Mouse (Mus musculus) C2C12 (cell line): ENCODE data around the gene Ppp1r18. TPM values are rescaled to one million over a fixed set of nuclear protein-coding genes. Genes with fewer than 3 reads are reported as not detected.
"Not testable (repeated sequence)": the region's sequence is repeated elsewhere in the genome, so short reads cannot be mapped to it uniquely, and the experiment has no call there.

Source experiments
- H3K27me3 ChIP-seq: one replicate; pipeline ENCODE4 v1.6.1; 2011; ENCODE audit not compliant: control insufficient read depth, insufficient read depth, insufficient read length
- H3K36me3 ChIP-seq: one replicate; pipeline ENCODE4 v1.6.1; 2011; ENCODE audit not compliant: control insufficient read depth, insufficient read depth
- H3K4me3 ChIP-seq: one replicate; pipeline ENCODE4 v1.5.1; 2011; ENCODE audit warnings: mild to moderate bottlenecking, control low read depth; ENCODE audit not compliant: poor library complexity, insufficient read depth, severe bottlenecking
- H3K79me2 ChIP-seq: one replicate; pipeline ENCODE4 v1.6.1; 2011; ENCODE audit not compliant: control insufficient read depth, insufficient read depth
- H3K79me3 ChIP-seq: one replicate; pipeline ENCODE4 v1.6.1; 2011; ENCODE audit warnings: low read depth, control low read depth
- H3ac ChIP-seq: one replicate; pipeline ENCODE3; 2011; ENCODE audit warnings: low read depth; ENCODE audit not compliant: control insufficient read depth, insufficient read length
- CEBPB ChIP-seq: IDR thresholded peaks from one replicate; pipeline ENCODE4 v1.6.1; 2011; ENCODE audit warnings: low read depth, mild to moderate bottlenecking, control low read depth, moderate library complexity
- CTCF ChIP-seq: IDR thresholded peaks from one replicate; pipeline ENCODE4 v1.5.1; 2011; ENCODE audit not compliant: control insufficient read depth, insufficient read depth, insufficient read length
- FOSL1 ChIP-seq: IDR thresholded peaks from one replicate; pipeline ENCODE4 v1.8.0; 2011; ENCODE audit warnings: mild to moderate bottlenecking, low read length; ENCODE audit not compliant: poor library complexity, insufficient read depth, severe bottlenecking
- MAX ChIP-seq: IDR thresholded peaks from one replicate; pipeline ENCODE4 v1.6.1; 2011; ENCODE audit warnings: mild to moderate bottlenecking, control low read depth
- MYOD1 ChIP-seq: IDR thresholded peaks from one replicate; pipeline ENCODE4 v1.6.1; 2011; ENCODE audit warnings: low read depth; ENCODE audit not compliant: control insufficient read depth, insufficient read length
- MYOG ChIP-seq: IDR thresholded peaks from one replicate; pipeline ENCODE4 v1.6.1; 2011; ENCODE audit not compliant: control insufficient read depth, insufficient read length; ENCODE audit errors: extremely low read depth
- USF1 ChIP-seq: IDR thresholded peaks from one replicate; pipeline ENCODE4 v1.6.1; 2011; ENCODE audit warnings: low read depth, mild to moderate bottlenecking, control low read depth, moderate library complexity
- polyA plus RNA-seq: library from polyadenylated mRNA; unstranded; fragments of >200 nt; fragmentation: generic; extraction: Trizol; gene quantifications from one replicate; pipeline ENCODE4 v1.2.1, GENCODE M21; 2012; ENCODE audit warnings: missing spikeins

Gene Ppp1r18
- polyA plus RNA-seq, 1 experiment = 84.2 TPM

DNA sequence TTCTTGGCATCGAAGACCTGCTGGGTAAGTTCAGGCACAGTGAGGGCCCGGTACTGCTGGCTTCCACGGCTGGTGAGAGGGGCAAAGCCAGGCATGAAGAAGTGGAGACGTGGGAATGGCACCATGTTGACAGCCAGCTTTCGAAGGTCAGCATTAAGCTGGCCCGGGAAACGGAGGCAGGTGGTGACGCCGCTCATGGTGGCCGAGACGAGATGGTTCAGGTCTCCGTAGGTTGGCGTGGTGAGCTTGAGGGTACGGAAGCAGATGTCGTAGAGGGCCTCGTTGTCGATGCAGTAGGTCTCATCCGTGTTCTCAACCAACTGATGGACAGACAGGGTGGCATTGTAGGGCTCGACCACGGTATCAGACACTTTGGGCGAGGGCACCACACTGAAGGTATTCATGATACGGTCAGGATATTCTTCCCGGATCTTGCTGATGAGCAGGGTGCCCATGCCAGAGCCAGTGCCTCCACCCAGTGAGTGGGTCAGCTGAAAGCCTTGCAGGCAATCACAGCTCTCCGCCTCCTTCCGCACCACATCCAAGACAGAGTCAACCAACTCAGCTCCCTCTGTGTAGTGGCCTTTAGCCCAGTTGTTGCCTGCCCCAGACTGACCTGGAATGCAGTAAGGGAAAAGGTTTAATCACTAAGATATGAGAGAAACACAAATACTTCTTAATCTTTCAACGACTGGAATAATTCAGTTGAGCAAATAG lies 29.8 kb upstream of the Ppp1r18 start:
- Histone ChIP-seq H3K4me3 (peak overlapping the region; percentile 94), H3K36me3 (peaks cover 36% of the 10 kb centered on the region), H3ac (peak overlapping the region; percentile 25), H3K27me3 (no peaks in the 10 kb centered on the region), H3K79me3 (peaks cover 44% of the 10 kb centered on the region), H3K79me2 (peaks cover 60% of the 10 kb centered on the region)
- TF ChIP-seq CEBPB (no peak), FOSL1 (no peak), MYOG (no peak), CTCF (no peak), MAX (no peak), MYOD1 (no peak), USF1 (no peak)

DNA sequence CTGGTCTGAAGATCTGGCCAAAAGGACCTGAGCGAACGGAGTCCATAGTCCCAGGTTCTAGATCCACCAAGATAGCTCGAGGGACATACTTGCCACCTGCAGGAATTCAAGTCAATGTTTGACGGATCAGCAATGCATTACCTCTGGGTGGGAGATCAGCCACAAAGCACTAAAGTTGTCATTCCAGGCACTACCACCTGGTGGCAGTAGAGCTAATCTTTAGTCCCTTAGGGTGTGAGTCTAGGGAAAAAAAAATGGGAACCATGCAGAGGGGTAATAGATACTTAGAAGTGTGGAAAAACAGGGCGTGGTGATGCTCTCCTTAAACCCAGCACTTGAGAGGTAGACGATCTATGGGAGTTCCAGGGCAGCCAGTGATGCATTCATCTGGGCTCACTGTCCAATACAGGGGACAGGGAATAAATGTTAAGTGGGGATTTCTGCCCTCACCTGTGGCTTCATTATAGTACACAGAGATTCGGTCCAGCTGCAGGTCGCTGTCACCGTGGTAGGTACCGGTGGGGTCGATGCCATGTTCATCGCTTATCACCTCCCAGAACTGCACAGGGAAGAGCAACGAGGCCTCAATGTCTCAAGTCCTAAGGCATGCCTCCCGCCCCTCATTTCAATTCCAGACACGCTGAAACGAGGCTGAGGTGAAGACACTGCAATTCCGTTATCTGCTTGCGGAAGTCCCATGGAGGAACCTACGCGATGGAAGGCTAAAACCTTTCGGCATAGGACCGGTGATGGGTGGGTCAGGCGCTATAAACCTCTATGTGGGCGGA lies 29.0 kb upstream of the Ppp1r18 start:
- H3K36me3 ChIP-seq = peaks cover 36% of the 10 kb centered on the region
- H3ac ChIP-seq = peak overlapping the region; percentile 95
- no peaks in the 10 kb centered on the region for H3K27me3 ChIP-seq
- H3K4me3 ChIP-seq = peak overlapping the region; percentile 94
- peak; percentile 34 for TF ChIP-seq MAX
- no peak for TF ChIP-seq CEBPB
- TF ChIP-seq USF1 = no peak
- TF ChIP-seq CTCF = peak; percentile 54
- H3K79me2 ChIP-seq = peaks cover 60% of the 10 kb centered on the region
- H3K79me3 ChIP-seq = peaks cover 44% of the 10 kb centered on the region

DNA sequence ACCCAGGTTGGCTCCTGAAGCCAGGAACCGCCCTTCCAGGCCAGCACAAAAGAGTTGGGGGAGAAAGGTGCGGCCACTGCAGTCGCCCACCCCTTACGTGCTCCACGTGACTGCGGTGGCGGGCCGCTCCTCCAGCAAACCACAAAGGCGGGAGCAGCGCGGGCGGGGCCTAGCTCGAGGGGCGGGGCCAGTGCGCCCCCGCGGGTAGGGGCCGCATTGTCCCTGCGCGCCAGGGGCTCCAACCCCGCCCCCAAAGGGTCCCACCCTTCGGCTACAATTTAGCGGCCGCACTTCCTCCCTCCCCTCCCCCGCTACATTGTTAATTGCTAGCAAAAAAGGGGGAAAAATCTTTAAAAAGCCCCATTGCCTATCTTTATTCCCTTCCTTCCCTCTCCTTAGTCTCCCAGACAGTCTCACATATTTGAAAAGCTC lies 28.4 kb upstream of the Ppp1r18 start:
- Histone ChIP-seq H3K79me3 (peaks cover 44% of the 10 kb centered on the region), H3K4me3 (peak overlapping the region; percentile 94), H3ac (peak overlapping the region; percentile 95), H3K36me3 (peaks cover 36% of the 10 kb centered on the region), H3K79me2 (peaks cover 62% of the 10 kb centered on the region), H3K27me3 (no peaks in the 10 kb centered on the region)
- TF ChIP-seq USF1 = peak; percentile 89
- TF ChIP-seq MAX = peak; percentile 87
- no peak for TF ChIP-seq MYOG
- no peak for TF ChIP-seq CEBPB
- TF ChIP-seq MYOD1 = no peak

DNA sequence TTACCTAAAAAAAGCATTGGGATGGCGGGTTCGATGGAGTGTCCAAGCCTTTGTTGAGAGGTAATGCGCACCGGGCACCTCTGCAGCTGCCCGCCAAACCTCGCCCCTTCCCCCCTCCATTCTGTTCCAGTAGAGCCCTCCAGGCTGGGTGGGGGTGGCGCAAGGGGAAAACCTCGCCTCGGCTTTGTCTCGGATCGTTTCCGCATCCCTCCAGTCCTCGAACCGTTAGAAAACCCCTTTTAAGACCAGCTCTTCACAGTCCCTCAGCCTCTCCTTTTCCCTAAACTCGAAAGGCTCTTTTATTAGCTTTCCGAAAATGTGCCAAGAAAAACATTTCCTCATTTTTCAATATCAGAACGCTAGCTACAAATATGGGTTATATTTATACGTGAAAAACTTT lies 27.9 kb upstream of the Ppp1r18 start:
- Histone ChIP-seq H3K79me2 (peaks cover 66% of the 10 kb centered on the region), H3K36me3 (peaks cover 36% of the 10 kb centered on the region), H3K79me3 (peaks cover 46% of the 10 kb centered on the region), H3ac (peak overlapping the region; percentile 83), H3K4me3 (peak overlapping the region; percentile 94), H3K27me3 (no peaks in the 10 kb centered on the region)
- TF ChIP-seq MAX = no peak
- TF ChIP-seq CEBPB = no peak
- TF ChIP-seq MYOG = no peak
- no peak for TF ChIP-seq CTCF
- no peak for TF ChIP-seq FOSL1
- no peak for TF ChIP-seq USF1
- no peak for TF ChIP-seq MYOD1

DNA sequence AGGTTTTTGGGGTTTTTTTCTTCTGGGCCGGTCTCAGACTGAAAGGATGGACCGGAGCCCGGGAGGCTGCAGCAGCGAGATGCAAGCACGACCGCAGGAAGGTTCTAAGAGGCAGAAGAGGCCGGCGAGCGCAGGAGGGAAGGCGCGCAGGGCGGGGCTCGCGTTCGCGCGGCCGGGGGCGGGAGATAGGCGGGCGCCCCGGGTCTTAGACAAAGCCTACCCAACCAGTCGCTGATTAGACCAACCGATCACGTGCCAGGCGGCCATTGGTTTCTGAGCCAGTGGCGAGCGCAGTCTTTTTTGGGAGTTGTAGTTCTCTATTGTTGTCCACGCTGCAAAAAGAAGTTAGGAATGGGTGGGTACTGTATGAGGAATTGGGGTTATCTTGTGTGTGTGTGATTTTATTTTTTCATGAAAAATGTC lies 27.3 kb upstream of the Ppp1r18 start, which contains the start of gene Tubb5:
Gene Tubb5 (minus strand): TSS at position 185 of the 423 bp plus-strand sequence.
- Histone ChIP-seq H3K79me2 (peaks cover 73% of the 10 kb centered on the region), H3K79me3 (peaks cover 48% of the 10 kb centered on the region), H3K36me3 (peaks cover 36% of the 10 kb centered on the region), H3K27me3 (no peaks in the 10 kb centered on the region), H3ac (peak within 1 kb of the TSS; percentile 83), H3K4me3 (peak within 1 kb of the TSS; percentile 94)
- TF ChIP-seq USF1 (peak; percentile 96), MYOD1 (no peak), MAX (peak; percentile 51), CEBPB (no peak)

DNA sequence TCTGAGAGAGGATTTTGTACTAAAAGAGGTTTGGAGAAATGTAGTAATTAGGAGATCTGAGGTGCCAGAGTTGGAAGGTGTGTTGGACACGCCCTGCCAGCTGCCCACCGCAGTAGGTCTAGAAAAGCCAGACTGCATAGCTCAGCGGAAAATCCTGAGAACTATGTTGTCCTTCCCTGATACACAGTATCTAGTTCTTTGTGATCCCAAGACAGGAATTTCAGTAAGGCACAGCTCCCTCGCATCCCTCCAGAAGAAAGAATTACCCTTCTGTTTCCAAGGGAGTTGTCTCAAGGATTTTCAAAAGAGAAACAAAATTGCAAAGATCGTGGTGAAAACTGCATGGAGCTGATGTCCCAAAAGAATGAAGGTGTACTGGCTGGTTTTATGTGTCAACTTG lies 26.8 kb upstream of the Ppp1r18 start:
- no peak for TF ChIP-seq MYOG
- TF ChIP-seq MYOD1 = no peak
- no peak for TF ChIP-seq MAX
- TF ChIP-seq USF1 = no peak
- no peak for TF ChIP-seq CTCF
- TF ChIP-seq CEBPB = no peak
- no peak for TF ChIP-seq FOSL1
- Histone ChIP-seq H3K27me3 (no peaks in the 10 kb centered on the region), H3K79me2 (peaks cover 71% of the 10 kb centered on the region), H3K79me3 (peaks cover 48% of the 10 kb centered on the region), H3ac (peak overlapping the region; percentile 55), H3K36me3 (peaks cover 33% of the 10 kb centered on the region), H3K4me3 (peak overlapping the region; percentile 28)

DNA sequence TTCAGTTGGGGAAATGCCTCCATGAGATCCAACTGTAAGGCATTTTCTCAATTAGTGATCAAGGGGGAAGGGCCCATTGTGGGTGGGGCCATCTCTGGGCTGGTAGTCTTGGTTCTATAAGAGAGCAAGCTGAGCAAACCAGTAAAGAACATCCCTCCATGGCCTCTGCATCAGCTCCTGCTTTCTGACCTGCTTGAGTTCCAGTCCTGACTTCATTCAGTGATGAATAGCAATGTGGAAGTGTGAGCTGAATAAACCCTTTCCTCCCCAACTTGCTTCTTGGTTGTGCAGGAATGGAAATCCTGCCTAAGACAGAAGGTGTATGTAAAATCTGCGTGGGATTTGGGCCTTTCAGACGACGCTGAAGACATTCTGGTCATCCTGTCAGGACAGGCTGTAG lies 26.4 kb upstream of the Ppp1r18 start:
- Histone ChIP-seq H3K4me3 (peak overlapping the region; percentile 28), H3K36me3 (peaks cover 29% of the 10 kb centered on the region), H3K79me3 (peaks cover 44% of the 10 kb centered on the region), H3K79me2 (peaks cover 67% of the 10 kb centered on the region), H3ac (peak overlapping the region; percentile 32)
- H3K27me3 ChIP-seq = not testable (repeated sequence)
